Mouse (Mus musculus) heart, embryonic 13.5 days (tissue): Measurements from ENCODE around the gene Apoa1. TPM values are rescaled to one million over a fixed set of nuclear protein-coding genes. Genes with fewer than 3 reads are reported as not detected.
A peak's percentile ranks its signal among the peaks of the same experiment; 100 is the strongest.

ENCODE experiments used
- ATAC-seq: fragments of 200-750 bp; cut with Nextera tagmentation; 2 replicates; pipeline ENCODE4 v1.8.0; 2017; ENCODE audit warnings: moderate TSS enrichment; ENCODE audit not compliant: insufficient number of reproducible peaks, low FRiP score, low TSS enrichment; ENCODE audit errors: extremely low read depth
- H3K27ac ChIP-seq: fragments of 300-500 bp; sonication (generic); replicated peaks from 2 replicates; pipeline ENCODE4 v1.5.1; 2015; ENCODE audit warnings: moderate library complexity, mild to moderate bottlenecking, inconsistent platforms
- H3K27me3 ChIP-seq: fragments of 300-500 bp; sonication (generic); replicated peaks from 2 replicates; pipeline ENCODE4 v1.6.1; 2015; ENCODE audit warnings: mild to moderate bottlenecking, inconsistent platforms
- H3K36me3 ChIP-seq: fragments of 300-500 bp; sonication (generic); 2 replicates; pipeline ENCODE4 v1.6.1; 2015; ENCODE audit warnings: mild to moderate bottlenecking, inconsistent platforms
- H3K4me1 ChIP-seq: fragments of 300-500 bp; sonication (generic); 2 replicates; pipeline ENCODE4 v1.6.1; 2015; ENCODE audit warnings: inconsistent platforms
- H3K4me2 ChIP-seq: fragments of 300-500 bp; sonication (generic); 2 replicates; pipeline ENCODE4 v1.6.1; 2015; ENCODE audit warnings: inconsistent platforms, mild to moderate bottlenecking, moderate library complexity
- H3K4me3 ChIP-seq: fragments of 300-500 bp; sonication (generic); 2 replicates; pipeline ENCODE4 v1.5.1; 2015; ENCODE audit warnings: moderate library complexity, mild to moderate bottlenecking, inconsistent platforms
- H3K9ac ChIP-seq: fragments of 300-500 bp; sonication (generic); 2 replicates; pipeline ENCODE4 v1.6.1; 2015; ENCODE audit warnings: inconsistent platforms, mild to moderate bottlenecking, moderate library complexity
- H3K9me3 ChIP-seq: fragments of 300-500 bp; sonication (generic); 2 replicates; pipeline ENCODE4 v1.6.1; 2016; ENCODE audit warnings: inconsistent platforms
- WGBS: fragments of 180-500 bp; shearing (Covaris S2); methylation state at CpG from one replicate; pipeline ENCODE4 v1.1.7; 2015; ENCODE audit warnings: mixed read lengths; 5-methylcytosine and 5-hydroxymethylcytosine counted together
- polyA plus RNA-seq: library from polyadenylated mRNA; unstranded; fragments of >200 nt; fragmentation: Nextera tagmentation; extraction: Ambion mirVana; gene quantifications from 2 replicates; pipeline ENCODE4 v1.2.1, GENCODE M21; 2015

The Apoa1 gene
- polyA plus RNA-seq, 1 experiment from 2014 or later, result 11.2 TPM

- H3K27ac ChIP-seq, result no peak overlapping the region
- H3K4me2 ChIP-seq, result no peak overlapping the region
- no peaks in the 10 kb centered on the region for H3K4me1 ChIP-seq
- WGBS, result 81% methylated on average over 6 of the region's 6 CpGs
- H3K9me3 ChIP-seq, result no peaks in the 10 kb centered on the region
- no peaks in the 10 kb centered on the region for H3K36me3 ChIP-seq
- no peak overlapping the region for H3K9ac ChIP-seq
- no peak for ATAC-seq
- no peak overlapping the region for H3K4me3 ChIP-seq
- H3K27me3 ChIP-seq, result no peaks in the 10 kb centered on the region
These were observed 30.7 kb downstream of the Apoa1 start for GRCm38 (mm10) chr9:46259111-46259510.

- no peaks in the 10 kb centered on the region for H3K4me1 ChIP-seq
- H3K4me2 ChIP-seq, result no peak overlapping the region
- H3K36me3 ChIP-seq, result no peaks in the 10 kb centered on the region
- H3K4me3 ChIP-seq, result no peak overlapping the region
- ATAC-seq, result no peak
- H3K9ac ChIP-seq, result no peak overlapping the region
- no peak overlapping the region for H3K27ac ChIP-seq
- H3K27me3 ChIP-seq, result no peaks in the 10 kb centered on the region
- no peaks in the 10 kb centered on the region for H3K9me3 ChIP-seq
- WGBS, result 73% methylated on average over 7 of the region's 7 CpGs
These were observed 32.8 kb downstream of the Apoa1 start for GRCm38 (mm10) chr9:46261131-46261530.

GRCm38 (mm10) chr9:46268343-46268873 lies 40.0 kb downstream of the Apoa1 start, which contains the start of gene Apoa5:
Apoa5 (plus strand) TSS chr9:46268633.
- H3K36me3 ChIP-seq, result no peaks in the 10 kb centered on the region
- no peak within 1 kb of the TSS for H3K4me3 ChIP-seq
- H3K4me2 ChIP-seq, result no peak within 1 kb of the TSS
- ATAC-seq, result no peak
- H3K27me3 ChIP-seq, result peaks cover 51% of the 10 kb centered on the region
- WGBS, result 37% methylated on average over 7 of the region's 7 CpGs
- peaks cover under 1% of the 10 kb centered on the region for H3K4me1 ChIP-seq
- H3K27ac ChIP-seq, result no peak within 1 kb of the TSS
- no peak within 1 kb of the TSS for H3K9ac ChIP-seq
- H3K9me3 ChIP-seq, result no peaks in the 10 kb centered on the region

- Histone ChIP-seq H3K4me3 (no peak overlapping the region), H3K27me3 (peaks cover 51% of the 10 kb centered on the region), H3K27ac (no peak overlapping the region), H3K9ac (no peak overlapping the region), H3K9me3 (no peaks in the 10 kb centered on the region), H3K4me1 (peaks cover 8% of the 10 kb centered on the region), H3K36me3 (no peaks in the 10 kb centered on the region), H3K4me2 (no peak overlapping the region)
- no peak for ATAC-seq
- 83% methylated on average over 5 of the region's 5 CpGs for WGBS
These were observed 40.7 kb downstream of the Apoa1 start for GRCm38 (mm10) chr9:46269125-46269524.

GRCm38 (mm10) chr9:46270782-46271181 lies 42.4 kb downstream of the Apoa1 start:
- ATAC-seq, result no peak
- Histone ChIP-seq H3K36me3 (peaks cover 16% of the 10 kb centered on the region), H3K27me3 (peaks cover 51% of the 10 kb centered on the region), H3K9ac (no peak overlapping the region), H3K27ac (no peak overlapping the region), H3K4me1 (peaks cover 14% of the 10 kb centered on the region), H3K4me3 (no peak overlapping the region), H3K9me3 (no peaks in the 10 kb centered on the region), H3K4me2 (no peak overlapping the region)
- 86% methylated on average over 4 of the region's 4 CpGs for WGBS

- H3K9me3 ChIP-seq, result no peaks in the 10 kb centered on the region
- no peak overlapping the region for H3K9ac ChIP-seq
- peak overlapping the region; percentile 73 for H3K27ac ChIP-seq
- H3K36me3 ChIP-seq, result peaks cover 28% of the 10 kb centered on the region
- ATAC-seq, result no peak; the same call in 1 of the 2 replicates
- 58% methylated on average over 9 of the region's 9 CpGs for WGBS
- peaks cover 51% of the 10 kb centered on the region for H3K27me3 ChIP-seq
- peaks cover 14% of the 10 kb centered on the region for H3K4me1 ChIP-seq
- no peak overlapping the region for H3K4me3 ChIP-seq
- peak overlapping the region; percentile 90 for H3K4me2 ChIP-seq
These were observed 43.7 kb downstream of the Apoa1 start for GRCm38 (mm10) chr9:46272070-46272469.

- peak within 1 kb of the TSS; percentile 73 for H3K27ac ChIP-seq
- peak within 1 kb of the TSS; percentile 89 for H3K9ac ChIP-seq
- peak within 1 kb of the TSS; percentile 90 for H3K4me2 ChIP-seq
- H3K36me3 ChIP-seq, result peaks cover 36% of the 10 kb centered on the region
- H3K4me3 ChIP-seq, result peak within 1 kb of the TSS; percentile 84
- H3K4me1 ChIP-seq, result peaks cover 14% of the 10 kb centered on the region
- peak; percentile 80 for ATAC-seq
- peaks cover 43% of the 10 kb centered on the region for H3K27me3 ChIP-seq
- 5% methylated on average over 45 of the region's 45 CpGs for WGBS
- H3K9me3 ChIP-seq, result no peaks in the 10 kb centered on the region
These were observed 44.5 kb downstream of the Apoa1 start, which contains the start of gene Zpr1 for GRCm38 (mm10) chr9:46272677-46273454. Zpr1 (plus strand) TSS chr9:46273064.

- H3K36me3 ChIP-seq, result peaks cover 51% of the 10 kb centered on the region
- no peak overlapping the region for H3K27ac ChIP-seq
- peaks cover 14% of the 10 kb centered on the region for H3K4me1 ChIP-seq
- 0 out of 2 replicates have a peak overlapping the region, but pooled peaks have one; percentile 84 for H3K4me3 ChIP-seq
- peak overlapping the region; percentile 90 for H3K4me2 ChIP-seq
- 67% methylated on average over 9 of the region's 9 CpGs for WGBS
- H3K9ac ChIP-seq, result no peak overlapping the region
- ATAC-seq, result no peak
- H3K9me3 ChIP-seq, result no peaks in the 10 kb centered on the region
- peaks cover 27% of the 10 kb centered on the region for H3K27me3 ChIP-seq
These were observed 46.1 kb downstream of the Apoa1 start for GRCm38 (mm10) chr9:46274494-46274893.

Other genes starting within 250 kb of the Apoa1 start
- gene Pafah1b2, start 215.9 kb upstream of the Apoa1 start, polyA plus RNA-seq, result 133 and 137 TPM in 2 replicates
- 4.7 and 5.8 TPM in 2 replicates for gene Sik3, start 215.8 kb upstream of the Apoa1 start, polyA plus RNA-seq
- gene Apoc3, start 7.1 kb downstream of the Apoa1 start, polyA plus RNA-seq, result not detected in 2 replicates
- gene Apoa4, start 12.1 kb downstream of the Apoa1 start, polyA plus RNA-seq, result not detected in 2 replicates
- not detected in 2 replicates for gene Apoa5, start 40.1 kb downstream of the Apoa1 start, polyA plus RNA-seq
- gene Zpr1, start 44.5 kb downstream of the Apoa1 start, polyA plus RNA-seq, result 33.4 and 36.2 TPM in 2 replicates
- gene Bud13, start 54.4 kb downstream of the Apoa1 start, polyA plus RNA-seq, result 14.3 and 15.4 TPM in 2 replicates
- not detected in 2 replicates for gene 4931429L15Rik, start 91.4 kb downstream of the Apoa1 start, polyA plus RNA-seq